Mouse (Mus musculus) yolk sac, embryonic 10.5 days (tissue): ENCODE data around the gene Gm29797.
A peak's percentile ranks its signal among the peaks of the same experiment; 100 is the strongest.

Experiments used
- DNase-seq: peaks from one replicate; pipeline ENCODE4 v3.0.0-alpha.2; 2017; ENCODE audit warnings: low spot score

Gene Gm29797

GRCm38 (mm10) chr2:181673501-181673900 lies 16.7 kb downstream of the Gm29797 start:
- DNase-seq: no peak

DNA sequence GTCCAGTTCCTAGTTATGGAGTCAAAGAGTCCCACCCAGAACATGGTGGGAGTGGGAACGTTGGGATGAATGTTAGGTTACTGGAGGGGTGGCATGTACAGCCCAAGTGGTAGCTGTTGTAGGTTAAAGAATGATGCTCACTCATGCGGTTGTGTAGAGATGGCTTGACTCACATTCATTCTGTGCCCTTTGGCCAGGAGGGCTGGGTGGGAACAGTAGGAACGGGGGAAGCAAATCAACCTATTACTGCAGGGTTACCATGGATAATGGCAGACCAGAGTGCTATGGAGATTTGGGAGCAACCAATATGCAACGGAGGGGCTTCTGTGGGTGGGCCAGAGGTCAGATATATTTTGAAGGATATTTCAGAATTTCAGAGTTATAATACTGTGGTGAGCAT lies 18.1 kb downstream of the Gm29797 start:
- DNase-seq: no peak

GRCm38 (mm10) chr2:181675454-181675853 lies 18.6 kb downstream of the Gm29797 start:
- DNase-seq: peak; percentile 44

- no peak for DNase-seq
Observed at GRCm38 (mm10) chr2:181676424-181676823, 19.6 kb downstream of the Gm29797 start.

DNA sequence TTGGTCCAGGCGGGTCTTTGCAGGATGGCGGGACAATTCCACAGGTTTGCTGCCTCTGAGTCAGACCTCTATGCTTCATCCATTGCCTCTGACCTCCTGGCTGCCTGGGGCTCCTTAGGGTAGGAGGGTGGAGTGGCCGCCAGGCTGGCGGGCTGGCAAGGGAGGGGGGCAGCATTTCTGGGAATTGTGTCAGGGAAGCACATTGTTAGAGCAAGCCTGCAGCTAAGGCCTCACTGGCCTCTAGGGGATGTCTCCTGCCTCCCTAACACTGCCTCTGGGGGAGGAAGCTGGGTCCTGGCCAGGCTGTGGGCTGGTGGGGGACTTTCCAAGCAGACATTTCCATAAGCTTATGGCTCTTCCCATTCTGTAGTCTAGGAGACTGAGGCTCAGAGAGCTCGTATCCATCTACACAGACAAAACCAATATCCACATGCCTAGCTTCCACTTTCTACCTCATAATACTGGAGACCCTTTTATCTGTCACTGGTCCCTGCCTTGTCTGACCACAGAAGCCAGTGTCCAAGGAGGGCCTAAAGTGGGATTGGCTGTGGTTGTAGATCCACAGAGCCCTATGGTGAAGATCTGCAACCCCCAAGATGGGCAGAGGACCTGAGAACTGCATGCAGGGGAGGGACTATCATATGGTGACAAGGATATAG lies 20.4 kb downstream of the Gm29797 start:
- DNase-seq: no peak

GRCm38 (mm10) chr2:181677755-181678098 lies 20.9 kb downstream of the Gm29797 start:
- no peak for DNase-seq

GRCm38 (mm10) chr2:181678780-181679179 lies 21.9 kb downstream of the Gm29797 start:
- peak; percentile 71 for DNase-seq

GRCm38 (mm10) chr2:181679951-181680715 lies 23.3 kb downstream of the Gm29797 start, which contains the start of gene Tcea2:
TSS of gene Tcea2 (plus strand) at chr2:181680310.
- DNase-seq: peak; percentile 74

- peak; percentile 19 for DNase-seq
Observed at GRCm38 (mm10) chr2:181680716-181681117, 23.9 kb downstream of the Gm29797 start.

- DNase-seq: no peak
Observed at GRCm38 (mm10) chr2:181681978-181682377, 25.1 kb downstream of the Gm29797 start.

GRCm38 (mm10) chr2:181683381-181683780 lies 26.5 kb downstream of the Gm29797 start:
- DNase-seq: no peak

DNA sequence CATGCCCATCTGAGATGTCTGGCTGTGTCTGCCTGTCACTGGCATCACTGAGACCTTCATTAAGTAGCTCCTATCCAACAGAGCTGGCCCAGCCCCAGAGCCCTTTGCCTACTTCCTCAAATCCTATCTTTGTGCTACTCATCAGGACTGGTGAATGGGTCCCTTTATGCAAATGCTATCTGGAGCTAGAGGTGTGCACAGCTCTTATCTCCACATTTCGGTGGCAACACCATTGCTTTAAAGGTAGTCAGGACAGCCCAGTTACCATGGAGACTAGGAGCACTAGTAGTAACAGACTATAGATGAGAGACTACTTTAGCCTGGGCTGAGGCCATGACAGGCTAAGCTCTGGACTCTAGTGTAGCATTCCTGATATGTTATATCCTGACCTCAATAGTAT lies 27.9 kb downstream of the Gm29797 start:
- DNase-seq: no peak

- DNase-seq: no peak
Observed at GRCm38 (mm10) chr2:181685686-181686085, 28.9 kb downstream of the Gm29797 start.

- DNase-seq: no peak
Observed at GRCm38 (mm10) chr2:181687586-181687985, 30.8 kb downstream of the Gm29797 start.

- DNase-seq: no peak
Observed at GRCm38 (mm10) chr2:181689466-181690160, 32.8 kb downstream of the Gm29797 start.

DNA sequence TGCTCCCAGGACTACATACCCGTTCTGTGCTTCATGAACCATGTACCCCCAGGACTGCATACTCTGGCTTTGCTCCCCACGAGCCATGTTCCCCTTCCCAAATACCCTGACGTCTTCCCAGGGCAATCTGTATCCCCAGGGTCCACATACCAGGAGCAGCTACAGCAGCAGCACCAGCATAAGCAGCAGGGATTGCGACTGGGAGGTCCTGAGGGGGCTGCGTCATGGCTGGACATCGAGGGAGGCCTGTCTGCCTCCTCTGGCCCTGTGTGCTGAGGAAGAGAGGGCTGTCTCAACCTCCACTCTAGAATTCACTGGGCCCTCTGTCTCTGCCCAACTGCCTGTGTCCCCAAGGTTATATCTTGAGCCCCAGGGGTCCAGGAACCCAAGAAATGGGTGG lies 34.2 kb downstream of the Gm29797 start:
- DNase-seq: no peak

DNA sequence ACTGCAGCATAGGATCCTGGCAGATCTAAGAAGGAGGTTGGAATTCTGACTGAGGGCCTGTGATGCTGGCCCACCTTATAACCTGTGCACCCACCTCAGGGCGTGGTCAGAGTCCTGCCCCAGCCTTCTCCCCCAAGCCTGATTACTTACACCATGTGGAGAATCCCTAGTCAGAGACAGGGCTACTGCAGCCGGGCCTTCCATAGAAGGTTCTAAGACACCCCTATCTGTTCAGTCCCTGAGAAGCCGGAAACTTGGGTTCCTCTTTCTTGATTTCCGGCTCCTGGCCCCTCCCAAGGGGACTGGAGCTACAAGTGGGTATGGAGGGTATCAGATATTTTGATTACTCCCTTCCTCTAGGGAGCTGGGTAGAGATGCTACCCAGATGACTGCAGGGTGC lies 34.7 kb downstream of the Gm29797 start:
- DNase-seq: no peak

DNA sequence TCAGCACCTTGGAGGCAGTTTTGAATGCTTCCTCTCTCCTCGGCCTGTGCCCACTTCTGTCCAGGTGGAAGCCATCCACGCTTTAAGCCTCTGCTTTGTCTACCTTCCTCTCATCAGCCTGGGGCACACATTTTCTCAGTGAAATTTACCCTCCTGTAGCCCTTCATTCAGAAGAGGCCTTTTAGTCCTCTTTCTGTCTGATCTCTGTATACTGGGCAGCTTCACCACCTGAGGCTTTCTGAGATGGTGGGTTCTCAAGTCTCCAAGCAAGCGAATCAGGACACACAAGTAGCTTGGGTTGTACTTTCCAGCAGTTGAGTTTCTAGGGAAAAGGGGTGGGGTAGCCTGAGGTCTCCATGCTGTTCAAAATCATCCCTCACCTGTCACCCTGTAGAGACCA lies 35.5 kb downstream of the Gm29797 start:
- no peak for DNase-seq

GRCm38 (mm10) chr2:181693339-181694280 lies 36.8 kb downstream of the Gm29797 start, which contains the start of gene Rgs19:
TSS of gene Rgs19 (minus strand) at chr2:181693977.
- peak; percentile 77 for DNase-seq

DNA sequence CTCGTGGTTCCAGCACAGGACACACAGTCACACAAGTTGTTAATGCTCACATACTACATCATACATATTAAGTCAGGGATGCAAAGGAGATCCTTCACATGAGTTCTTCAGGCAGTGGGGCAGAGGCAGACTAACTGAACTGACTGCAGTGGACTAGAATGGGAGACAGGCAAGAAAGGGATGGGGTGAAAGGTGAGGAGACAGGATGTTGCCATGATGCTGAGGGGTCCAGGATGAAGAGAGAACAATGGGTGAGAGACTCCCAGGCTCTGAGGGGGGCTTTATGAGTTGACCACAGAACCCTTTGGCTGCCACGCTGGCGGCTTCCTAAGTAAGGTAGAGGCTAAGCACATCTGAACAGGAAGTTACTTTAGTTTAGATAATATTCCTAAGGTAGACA lies 37.7 kb downstream of the Gm29797 start:
- no peak for DNase-seq

DNA sequence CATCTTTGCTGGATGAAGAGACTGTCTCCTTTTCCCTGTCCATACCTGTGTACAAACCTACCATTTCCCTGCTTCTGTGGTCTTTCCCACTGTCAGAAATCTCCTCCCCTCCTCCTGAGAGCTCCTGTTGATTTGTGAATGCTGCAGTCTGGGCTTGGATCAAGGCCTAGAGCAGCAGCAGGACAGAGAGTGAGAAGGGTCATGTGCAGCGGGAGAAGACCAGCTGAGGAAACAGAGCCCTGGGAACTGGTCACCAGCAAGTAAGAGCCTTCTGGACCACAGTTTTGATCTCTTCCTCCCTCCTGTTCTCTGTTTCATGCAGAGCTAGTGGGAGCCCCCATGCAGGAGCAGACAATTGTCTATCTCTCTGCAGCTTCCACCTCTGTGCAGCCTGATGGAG lies 38.9 kb downstream of the Gm29797 start:
- no peak for DNase-seq
